ENCODE assay signal across 8 mouse cellular contexts in genomic region chr5:114773211-114773710, GRCm38 (mm10). TPM values are rescaled to one million over a fixed set of nuclear protein-coding genes. Genes with fewer than 3 reads are reported as not detected.
DNase-seq lines count a peak whose midpoint lies in the region; ATAC-seq and TF ChIP-seq lines count a peak whose summit lies in the region.

No protein-coding gene starts in this region.

- no peaks in the 10 kb centered on the region for H3K36me3 ChIP-seq in embryonic facial prominence, embryonic 13.5 days
- H3K36me3 ChIP-seq in kidney, adult 2 months (ENCODE audit: control insufficient read depth, insufficient read depth, low read length) = no peaks in the 10 kb centered on the region
- peaks cover 4% of the 10 kb centered on the region; the same call in 1 of the 2 replicates for H3K36me3 ChIP-seq in limb, embryonic 12.5 days
- H3K36me3 ChIP-seq in midbrain, embryonic 15.5 days (replicated peaks) = no peaks in the 10 kb centered on the region
- H3K36me3 ChIP-seq in spleen, adult 2 months (ENCODE audit: control insufficient read depth, insufficient read depth, low read length) = no peaks in the 10 kb centered on the region

- TF ChIP-seq CTCF in kidney, adult 2 months (conservative IDR thresholded peaks at IDR 0.05; ENCODE audit: insufficient read depth, insufficient read length, low read depth, low read length) = no peak
- no peak for TF ChIP-seq CTCF in spleen, adult 2 months (IDR thresholded peaks at IDR 0.05; ENCODE audit: extremely low read depth, insufficient read depth, insufficient read length, insufficient replicate concordance)

- H3K4me2 ChIP-seq in embryonic facial prominence, embryonic 13.5 days = peak overlapping the region; percentile 83
- H3K4me2 ChIP-seq in limb, embryonic 12.5 days = peak overlapping the region; percentile 90
- peak overlapping the region; percentile 80 for H3K4me2 ChIP-seq in midbrain, embryonic 15.5 days

- ATAC-seq in embryonic facial prominence, embryonic 13.5 days (ENCODE audit: insufficient number of reproducible peaks, insufficient read depth, low FRiP score, low TSS enrichment, low read depth) = peak; percentile 79
- ATAC-seq in limb, embryonic 12.5 days (ENCODE audit: insufficient number of reproducible peaks, insufficient read depth, low FRiP score, low TSS enrichment, low read depth) = peak; percentile 69
- ATAC-seq in midbrain, embryonic 15.5 days (replicated peaks) = peak; percentile 77

- peaks cover 29% of the 10 kb centered on the region for H3K4me1 ChIP-seq in embryonic facial prominence, embryonic 13.5 days
- no peaks in the 10 kb centered on the region; the same call in 1 of the 2 replicates for H3K4me1 ChIP-seq in kidney, adult 2 months (ENCODE audit: control insufficient read depth, insufficient read depth, low read length)
- peaks cover 19% of the 10 kb centered on the region for H3K4me1 ChIP-seq in limb, embryonic 12.5 days (replicated peaks)
- H3K4me1 ChIP-seq in midbrain, embryonic 15.5 days = peaks cover 44% of the 10 kb centered on the region
- H3K4me1 ChIP-seq in spleen, adult 2 months (ENCODE audit: control insufficient read depth, insufficient read depth, insufficient read length) = peaks cover 24% of the 10 kb centered on the region; the same call in 1 of the 2 replicates

- H3K27me3 ChIP-seq in embryonic facial prominence, embryonic 13.5 days = no peaks in the 10 kb centered on the region
- no peaks in the 10 kb centered on the region for H3K27me3 ChIP-seq in kidney, adult 2 months (replicated peaks; ENCODE audit: control insufficient read depth, insufficient read depth, low read length)
- no peaks in the 10 kb centered on the region for H3K27me3 ChIP-seq in limb, embryonic 12.5 days
- H3K27me3 ChIP-seq in midbrain, embryonic 15.5 days (replicated peaks) = no peaks in the 10 kb centered on the region
- no peaks in the 10 kb centered on the region for H3K27me3 ChIP-seq in spleen, adult 2 months (ENCODE audit: control insufficient read depth, insufficient read depth, low read length)

- peak overlapping the region; percentile 99 for H3K4me3 ChIP-seq in embryonic facial prominence, embryonic 13.5 days
- peak overlapping the region; percentile 85 for H3K4me3 ChIP-seq in kidney, adult 2 months (ENCODE audit: insufficient read depth, low read depth, low read length)
- peak overlapping the region; percentile 100 for H3K4me3 ChIP-seq in limb, embryonic 12.5 days (replicated peaks)
- H3K4me3 ChIP-seq in midbrain, embryonic 15.5 days = peak overlapping the region; percentile 99
- H3K4me3 ChIP-seq in spleen, adult 2 months (ENCODE audit: extremely low read depth, insufficient read depth, insufficient read length) = peak overlapping the region; percentile 93

- peak overlapping the region; percentile 95 for H3K9ac ChIP-seq in embryonic facial prominence, embryonic 13.5 days
- H3K9ac ChIP-seq in limb, embryonic 12.5 days (replicated peaks) = peak overlapping the region; percentile 96
- peak overlapping the region; percentile 95 for H3K9ac ChIP-seq in midbrain, embryonic 15.5 days

- TF ChIP-seq POLR2A in kidney, adult 2 months (IDR thresholded peaks at IDR 0.05; ENCODE audit: low read depth, low read length) = peak; percentile 46
- TF ChIP-seq POLR2A in spleen, adult 2 months (IDR thresholded peaks at IDR 0.05; ENCODE audit: low read depth, low read length) = peak; percentile 48

- H3K27ac ChIP-seq in embryonic facial prominence, embryonic 13.5 days = peak overlapping the region; percentile 90
- H3K27ac ChIP-seq in kidney, adult 2 months (ENCODE audit: insufficient read depth, low read depth, low read length) = peak overlapping the region; percentile 71
- peak overlapping the region; percentile 94 for H3K27ac ChIP-seq in limb, embryonic 12.5 days
- H3K27ac ChIP-seq in midbrain, embryonic 15.5 days = peak overlapping the region; percentile 96
- H3K27ac ChIP-seq in spleen, adult 2 months (ENCODE audit: insufficient read depth, low read length) = peak overlapping the region; percentile 98

- peak; percentile 90 for DNase-seq in 3134 (ENCODE audit: extremely low read depth, insufficient read length, low spot score)
- DNase-seq in adrenal gland, postnatal 36 days = peak; percentile 99
- peak; percentile 97 to 99 for DNase-seq in heart, adult 18-20 months
- peak; percentile 98 for DNase-seq in kidney, adult 2 months
- DNase-seq in spleen, adult 2 months (ENCODE audit: low read depth in 1 of 2, low spot score in 2 of 2) = peak; percentile 96 to 98

- H3K9me3 ChIP-seq in embryonic facial prominence, embryonic 13.5 days = no peaks in the 10 kb centered on the region
- no peaks in the 10 kb centered on the region for H3K9me3 ChIP-seq in limb, embryonic 12.5 days
- no peaks in the 10 kb centered on the region for H3K9me3 ChIP-seq in midbrain, embryonic 15.5 days

- WGBS in embryonic facial prominence, embryonic 13.5 days = under 1% methylated on average over 48 of the region's 52 CpGs
- WGBS in kidney, adult 2 months = 1% methylated on average over 49 of the region's 52 CpGs
- WGBS in limb, embryonic 12.5 days = under 1% methylated on average over 52 of the region's 52 CpGs
- under 1% methylated on average over 49 of the region's 52 CpGs for WGBS in midbrain, embryonic 15.5 days
- WGBS in spleen, adult 2 months = under 1% methylated on average over 50 of the region's 52 CpGs

RNA-seq across cellular contexts. Expression of gene Ankrd13a, which starts 1.2 kb away (rescaled TPM):
- 10 to 100 TPM; 68.6 to 91.4 TPM for total RNA-seq in adrenal gland, postnatal 36 days (2021)
- 45.9 and 47.0 TPM in 2 replicates for polyA plus RNA-seq in embryonic facial prominence, embryonic 13.5 days (2015; fragmentation: Nextera tagmentation; extraction: Ambion mirVana)
- total RNA-seq in heart, adult 18-20 months (2021) = 10 to 100 TPM; 30.6 to 35.8 TPM
- 47.7 and 51.6 TPM in 2 replicates for polyA plus RNA-seq in kidney, adult 2 months (2012; rRNA removed)
- polyA plus RNA-seq in limb, embryonic 12.5 days (2016; fragmentation: Nextera tagmentation; extraction: Ambion mirVana) = 52.9 and 58.5 TPM in 2 replicates
- polyA plus RNA-seq in midbrain, embryonic 15.5 days (2015; fragmentation: Nextera tagmentation; extraction: Ambion mirVana) = 31.1 and 34.7 TPM in 2 replicates
- polyA plus RNA-seq in spleen, adult 2 months (2012; rRNA removed) = 69.3 and 84.0 TPM in 2 replicates

RNA-seq across cellular contexts. Expression of gene Git2, which starts 2.1 kb away (rescaled TPM):
- total RNA-seq in adrenal gland, postnatal 36 days (2021) = 10 to 100 TPM; 35.3 to 36.6 TPM
- polyA plus RNA-seq in embryonic facial prominence, embryonic 13.5 days (2015; fragmentation: Nextera tagmentation; extraction: Ambion mirVana) = 49.6 and 49.8 TPM in 2 replicates
- total RNA-seq in heart, adult 18-20 months (2021) = 10 to 100 TPM; 20.7 to 26.7 TPM
- polyA plus RNA-seq in kidney, adult 2 months (2012; rRNA removed) = 30.5 and 32.3 TPM in 2 replicates
- 46.8 and 48.8 TPM in 2 replicates for polyA plus RNA-seq in limb, embryonic 12.5 days (2016; fragmentation: Nextera tagmentation; extraction: Ambion mirVana)
- 51.6 and 52.9 TPM in 2 replicates for polyA plus RNA-seq in midbrain, embryonic 15.5 days (2015; fragmentation: Nextera tagmentation; extraction: Ambion mirVana)
- 71.6 and 92.1 TPM in 2 replicates for polyA plus RNA-seq in spleen, adult 2 months (2012; rRNA removed)

RNA-seq across cellular contexts. Expression of gene 1500011B03Rik, which starts 50.0 kb away (rescaled TPM):
- total RNA-seq in adrenal gland, postnatal 36 days (2021) = 10 to 100 TPM; 32.2 to 40.7 TPM
- 103 TPM in 2 replicates for polyA plus RNA-seq in embryonic facial prominence, embryonic 13.5 days (2015; fragmentation: Nextera tagmentation; extraction: Ambion mirVana)
- 1 to 10 TPM; 4.0 to 4.5 TPM for total RNA-seq in heart, adult 18-20 months (2021)
- 30.2 and 34.7 TPM in 2 replicates for polyA plus RNA-seq in kidney, adult 2 months (2012; rRNA removed)
- polyA plus RNA-seq in limb, embryonic 12.5 days (2016; fragmentation: Nextera tagmentation; extraction: Ambion mirVana) = 95.7 and 99.3 TPM in 2 replicates
- 270 and 271 TPM in 2 replicates for polyA plus RNA-seq in midbrain, embryonic 15.5 days (2015; fragmentation: Nextera tagmentation; extraction: Ambion mirVana)
- polyA plus RNA-seq in spleen, adult 2 months (2012; rRNA removed) = 24.1 and 38.5 TPM in 2 replicates

Comparison
In these comparisons a context has a peak if more than half of its experiments do, and no peak if none do; other contexts are left out.
1. Peak in every context shown above with its lines: DNase-seq, ATAC-seq, H3K4me3 ChIP-seq and H3K27ac ChIP-seq.